Mouse (Mus musculus): Measurements from ENCODE around the gene Ldb3. TPM values are rescaled to one million over a fixed set of nuclear protein-coding genes. Genes with fewer than 3 reads are reported as not detected.

The Ldb3 gene
- polyA plus RNA-seq, 1 experiment from 2014 or later: 2.0 TPM

Other genes with a start within 250 kb of the Ldb3 start
- gene Fam25c, start 233.2 kb downstream of the Ldb3 start, polyA plus RNA-seq (2014; fragmentation: Nextera tagmentation; extraction: Ambion mirVana): not detected in 2 replicates
- 45.5 and 49.5 TPM in 2 replicates for gene Sncg, start 213.9 kb downstream of the Ldb3 start, polyA plus RNA-seq (2014; fragmentation: Nextera tagmentation; extraction: Ambion mirVana)
- 8.1 and 8.2 TPM in 2 replicates for gene Mmrn2, start 213.2 kb downstream of the Ldb3 start, polyA plus RNA-seq (2014; fragmentation: Nextera tagmentation; extraction: Ambion mirVana)
- gene Bmpr1a, start 85.3 kb downstream of the Ldb3 start, polyA plus RNA-seq (2014; fragmentation: Nextera tagmentation; extraction: Ambion mirVana): 56.7 and 56.8 TPM in 2 replicates
- gene 9230112D13Rik, start 65.9 kb downstream of the Ldb3 start, polyA plus RNA-seq (2014; fragmentation: Nextera tagmentation; extraction: Ambion mirVana): not detected in 2 replicates
- not detected in 2 replicates for gene Opn4, start 11.5 kb upstream of the Ldb3 start, polyA plus RNA-seq (2014; fragmentation: Nextera tagmentation; extraction: Ambion mirVana)
- 29.4 and 29.7 TPM in 2 replicates for gene Wapl, start 85.2 kb upstream of the Ldb3 start, polyA plus RNA-seq (2014; fragmentation: Nextera tagmentation; extraction: Ambion mirVana)
- gene Grid1, start 231.4 kb upstream of the Ldb3 start, polyA plus RNA-seq (2014; fragmentation: Nextera tagmentation; extraction: Ambion mirVana): 0.34 and 0.49 TPM in 2 replicates